Mouse (Mus musculus): ENCODE results near the gene Rnf150. TPM values are rescaled to one million over a fixed set of nuclear protein-coding genes. Genes with fewer than 3 reads are reported as not detected.

Rnf150 gene
- polyA plus RNA-seq, 1 experiment from 2014 or later = 0.07 TPM

DNA sequence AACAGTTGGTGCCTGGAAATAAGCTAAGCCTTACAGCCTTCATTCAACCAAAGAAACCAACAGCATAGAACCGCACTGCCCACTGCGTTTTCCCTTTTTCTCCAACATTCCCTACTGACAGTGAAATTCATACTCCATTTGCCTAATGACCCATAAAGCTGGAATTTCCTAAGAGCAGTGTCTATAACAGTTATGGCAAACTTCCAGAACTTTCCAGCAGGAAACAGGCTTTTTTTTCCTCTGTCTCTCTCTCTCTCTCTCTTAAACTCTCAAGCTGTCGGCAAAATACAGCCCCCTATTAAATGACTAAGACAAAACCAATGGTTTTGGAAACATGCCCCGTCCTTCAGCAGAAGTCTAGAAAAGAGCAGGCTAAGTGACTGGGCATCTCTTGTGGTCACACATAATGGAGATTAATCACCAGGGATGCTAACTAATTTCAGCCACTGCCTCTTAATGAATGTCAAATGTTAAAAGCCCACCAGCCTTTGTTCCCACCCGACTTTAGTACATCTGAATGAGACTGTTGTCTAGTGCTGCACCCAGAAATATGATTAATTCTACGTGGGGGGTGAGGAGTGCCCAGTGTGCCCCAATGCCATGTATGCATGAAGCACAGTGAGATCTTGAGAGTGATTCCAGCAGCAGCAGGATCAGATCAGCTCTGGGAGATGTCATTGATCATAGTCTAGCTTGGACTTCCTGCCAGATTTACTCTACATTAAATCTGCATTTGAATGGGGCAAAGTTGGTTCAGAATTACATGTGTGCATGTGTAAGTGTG, 80.3 kb downstream of the Rnf150 start:
- no peaks in the 10 kb centered on the region for H3K4me1 ChIP-seq (replicated peaks)
- no peaks in the 10 kb centered on the region for H3K9me3 ChIP-seq (replicated peaks)
- WGBS (ENCODE audit: insufficient replicate concordance) = 59% methylated on average over 6 of the region's 6 CpGs
- no peaks in the 10 kb centered on the region for H3K27me3 ChIP-seq
- no peaks in the 10 kb centered on the region for H3K36me3 ChIP-seq (replicated peaks)
- H3K4me3 ChIP-seq (replicated peaks) = no peak overlapping the region
- no peak overlapping the region for H3K9ac ChIP-seq
- no peak overlapping the region for H3K27ac ChIP-seq (replicated peaks)
- no peak overlapping the region for H3K4me2 ChIP-seq
- no peak for ATAC-seq (ENCODE audit: insufficient read depth)

DNA sequence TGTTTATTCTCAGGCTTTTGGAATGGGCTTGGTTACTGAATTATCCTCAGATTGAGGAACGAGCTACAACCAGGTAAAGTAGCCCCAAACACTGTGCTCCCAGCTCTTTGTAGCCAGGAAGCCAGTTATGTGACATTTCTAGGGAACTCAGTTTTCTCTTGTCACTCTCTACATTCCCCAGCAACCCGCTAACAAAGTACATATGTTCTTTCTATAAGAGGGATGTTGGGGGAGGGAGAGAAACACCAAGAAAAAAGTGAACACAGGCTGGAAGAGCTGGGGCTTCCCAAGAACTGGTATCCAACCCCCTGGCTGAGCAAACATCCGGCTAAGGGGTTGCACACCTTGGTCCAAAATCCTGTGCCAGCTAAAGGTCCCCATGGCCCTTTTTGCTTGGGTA, 82.7 kb downstream of the Rnf150 start:
- no peaks in the 10 kb centered on the region for H3K4me1 ChIP-seq (replicated peaks)
- ATAC-seq (ENCODE audit: insufficient read depth) = no peak
- no peaks in the 10 kb centered on the region for H3K36me3 ChIP-seq (replicated peaks)
- WGBS (ENCODE audit: insufficient replicate concordance) = 48% methylated on average over 3 of the region's 3 CpGs
- H3K27ac ChIP-seq (replicated peaks) = no peak overlapping the region
- no peaks in the 10 kb centered on the region for H3K27me3 ChIP-seq
- H3K9ac ChIP-seq = no peak overlapping the region
- no peaks in the 10 kb centered on the region for H3K9me3 ChIP-seq (replicated peaks)
- H3K4me3 ChIP-seq (replicated peaks) = no peak overlapping the region
- no peak overlapping the region for H3K4me2 ChIP-seq

DNA sequence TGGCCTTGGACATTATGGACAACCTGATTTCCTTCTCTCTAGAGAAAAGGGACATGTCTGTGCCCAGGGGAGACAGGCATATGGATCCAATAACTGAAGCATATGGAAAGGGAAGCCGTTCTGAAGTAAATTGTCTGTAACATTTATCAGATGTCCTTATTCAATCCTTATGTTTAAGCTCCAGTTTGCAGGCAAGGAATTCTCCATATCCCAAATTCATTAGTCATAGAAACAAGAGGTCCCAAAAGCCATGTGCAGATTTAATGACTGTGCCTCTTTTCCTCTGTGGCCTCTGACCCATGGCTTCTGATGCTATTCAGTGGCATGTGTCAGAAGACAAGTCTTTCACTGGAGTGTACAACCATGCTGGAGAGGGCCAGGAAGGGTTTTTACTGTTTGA, 83.5 kb downstream of the Rnf150 start:
- Histone ChIP-seq H3K4me2 (no peak overlapping the region), H3K9ac (no peak overlapping the region), H3K4me3 (replicated peaks) (no peak overlapping the region), H3K4me1 (replicated peaks) (no peaks in the 10 kb centered on the region), H3K9me3 (replicated peaks) (no peaks in the 10 kb centered on the region), H3K27ac (replicated peaks) (no peak overlapping the region), H3K27me3 (no peaks in the 10 kb centered on the region), H3K36me3 (replicated peaks) (no peaks in the 10 kb centered on the region)
- WGBS (ENCODE audit: insufficient replicate concordance) = 50% methylated on average over 1 of the region's 1 CpGs
- no peak for ATAC-seq (ENCODE audit: insufficient read depth)

DNA sequence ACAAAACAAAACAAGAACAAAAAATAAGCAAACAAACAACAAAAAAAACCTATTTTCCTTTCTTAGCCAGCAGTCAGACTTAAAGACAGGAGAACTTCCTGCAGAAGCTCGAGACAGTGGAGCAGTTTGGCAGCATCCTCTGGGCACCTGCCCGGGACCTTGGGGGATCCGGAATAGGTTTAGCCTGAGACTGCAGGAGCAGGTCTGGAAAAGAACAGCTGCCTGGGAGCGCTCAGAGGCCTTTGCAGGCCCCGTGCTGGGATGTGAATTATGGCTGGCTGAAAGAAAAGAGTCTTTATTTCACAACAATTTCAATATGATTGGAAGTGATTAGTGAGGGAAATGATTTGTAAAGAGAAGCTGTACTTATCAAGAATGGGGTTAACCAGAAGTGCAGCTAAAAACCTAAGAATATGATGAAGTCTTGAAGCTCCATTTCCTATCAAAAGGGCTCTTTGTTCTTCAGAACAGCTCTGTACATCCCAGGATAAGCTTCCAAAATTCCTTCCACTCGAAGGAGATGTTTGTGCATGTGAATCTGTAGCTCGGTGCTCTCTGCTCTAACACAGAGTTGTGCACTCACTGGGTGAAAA, 92.1 kb downstream of the Rnf150 start:
- WGBS (ENCODE audit: insufficient replicate concordance) = 56% methylated on average over 7 of the region's 7 CpGs
- no peaks in the 10 kb centered on the region for H3K36me3 ChIP-seq (replicated peaks)
- no peaks in the 10 kb centered on the region for H3K9me3 ChIP-seq (replicated peaks)
- no peak overlapping the region for H3K27ac ChIP-seq (replicated peaks)
- no peak for ATAC-seq (ENCODE audit: insufficient read depth)
- no peaks in the 10 kb centered on the region for H3K4me1 ChIP-seq (replicated peaks)
- no peak overlapping the region for H3K4me3 ChIP-seq (replicated peaks)
- no peak overlapping the region for H3K4me2 ChIP-seq
- H3K9ac ChIP-seq = no peak overlapping the region
- no peaks in the 10 kb centered on the region for H3K27me3 ChIP-seq

DNA sequence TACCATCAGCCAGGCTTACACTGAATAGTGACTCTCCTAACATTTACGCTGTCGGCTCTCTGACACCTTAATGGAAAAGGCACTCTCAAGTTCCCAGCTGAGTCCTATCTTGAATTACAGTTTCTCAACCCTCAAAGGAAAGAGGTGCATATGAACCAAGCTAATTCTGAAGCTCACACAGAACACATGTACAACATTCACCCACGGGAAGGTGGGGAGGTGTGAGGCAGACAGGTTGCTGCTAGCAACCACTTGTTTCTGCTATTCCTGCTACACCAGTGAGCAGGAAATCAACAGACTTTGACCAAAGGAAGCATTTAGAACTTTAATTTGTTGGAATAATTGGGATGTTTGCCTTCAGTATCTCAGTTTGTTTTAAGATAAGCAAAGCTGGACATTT, 96.3 kb downstream of the Rnf150 start:
- Histone ChIP-seq H3K27ac (replicated peaks) (no peak overlapping the region), H3K36me3 (replicated peaks) (no peaks in the 10 kb centered on the region), H3K4me2 (no peak overlapping the region), H3K4me3 (replicated peaks) (no peak overlapping the region), H3K9ac (no peak overlapping the region), H3K27me3 (no peaks in the 10 kb centered on the region), H3K9me3 (replicated peaks) (no peaks in the 10 kb centered on the region), H3K4me1 (replicated peaks) (no peaks in the 10 kb centered on the region)
- no peak for ATAC-seq (ENCODE audit: insufficient read depth)
- 71% methylated on average over 3 of the region's 3 CpGs for WGBS (ENCODE audit: insufficient replicate concordance)

DNA sequence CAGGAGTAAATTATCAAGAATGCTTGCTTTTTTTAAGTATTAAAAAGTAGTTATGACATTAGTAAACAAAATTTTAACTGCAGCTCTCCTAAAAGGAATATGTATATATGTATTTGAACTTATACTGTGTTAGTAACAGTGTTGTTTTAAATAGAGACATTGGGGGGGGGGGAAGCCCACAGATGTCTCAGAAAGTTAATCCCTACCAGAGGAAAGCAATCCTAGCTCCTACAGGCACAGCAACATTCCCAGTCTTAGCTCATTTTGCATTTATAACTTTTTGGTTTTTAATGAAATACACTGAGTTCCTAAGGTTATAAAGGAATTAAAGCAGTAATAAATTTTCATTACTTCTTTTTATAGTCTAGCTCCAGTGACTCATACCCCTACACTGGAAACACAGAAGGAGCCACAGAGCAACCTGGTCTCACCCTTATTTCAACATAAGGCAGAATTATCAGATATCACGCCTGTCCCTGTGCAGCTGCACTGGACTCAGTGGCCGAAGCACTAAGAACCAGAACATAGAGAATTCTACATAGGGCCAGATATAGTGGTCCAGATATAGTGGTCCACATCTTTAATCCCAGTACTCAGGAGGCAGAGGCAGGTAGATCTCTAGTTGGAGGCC, 96.9 kb downstream of the Rnf150 start:
- Histone ChIP-seq H3K27ac (replicated peaks) (no peak overlapping the region), H3K9ac (no peak overlapping the region), H3K27me3 (no peaks in the 10 kb centered on the region), H3K36me3 (replicated peaks) (no peaks in the 10 kb centered on the region), H3K4me2 (no peak overlapping the region), H3K4me3 (replicated peaks) (no peak overlapping the region), H3K9me3 (replicated peaks) (no peaks in the 10 kb centered on the region), H3K4me1 (replicated peaks) (no peaks in the 10 kb centered on the region)
- WGBS (ENCODE audit: insufficient replicate concordance) = 56% methylated on average over 2 of the region's 2 CpGs
- ATAC-seq (ENCODE audit: insufficient read depth) = no peak

DNA sequence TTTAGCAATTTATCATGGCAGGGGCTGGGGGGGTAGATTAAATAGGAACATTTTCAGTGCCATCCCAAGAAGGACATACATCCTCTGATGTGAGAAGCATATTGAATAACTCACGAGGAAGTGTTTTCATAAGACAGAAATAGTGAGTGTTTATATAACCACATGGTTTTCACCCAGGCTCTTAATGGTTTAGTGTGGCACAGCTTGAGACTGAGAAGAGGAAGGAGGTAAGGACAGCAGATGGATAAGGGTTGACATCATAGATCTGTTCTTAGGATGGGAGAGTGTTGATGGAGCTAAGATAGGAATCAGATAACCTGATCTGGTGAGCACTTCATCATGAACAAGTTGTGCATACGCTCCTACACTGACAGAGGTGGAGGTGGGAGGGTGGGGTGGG, 101.4 kb downstream of the Rnf150 start:
- WGBS (ENCODE audit: insufficient replicate concordance) = 44% methylated on average over 2 of the region's 2 CpGs
- no peak overlapping the region for H3K4me2 ChIP-seq
- no peak for ATAC-seq (ENCODE audit: insufficient read depth)
- H3K27ac ChIP-seq (replicated peaks) = no peak overlapping the region
- no peaks in the 10 kb centered on the region for H3K27me3 ChIP-seq
- H3K9me3 ChIP-seq (replicated peaks) = no peaks in the 10 kb centered on the region
- no peak overlapping the region for H3K9ac ChIP-seq
- no peak overlapping the region for H3K4me3 ChIP-seq (replicated peaks)
- H3K36me3 ChIP-seq (replicated peaks) = no peaks in the 10 kb centered on the region
- H3K4me1 ChIP-seq (replicated peaks) = no peaks in the 10 kb centered on the region

DNA sequence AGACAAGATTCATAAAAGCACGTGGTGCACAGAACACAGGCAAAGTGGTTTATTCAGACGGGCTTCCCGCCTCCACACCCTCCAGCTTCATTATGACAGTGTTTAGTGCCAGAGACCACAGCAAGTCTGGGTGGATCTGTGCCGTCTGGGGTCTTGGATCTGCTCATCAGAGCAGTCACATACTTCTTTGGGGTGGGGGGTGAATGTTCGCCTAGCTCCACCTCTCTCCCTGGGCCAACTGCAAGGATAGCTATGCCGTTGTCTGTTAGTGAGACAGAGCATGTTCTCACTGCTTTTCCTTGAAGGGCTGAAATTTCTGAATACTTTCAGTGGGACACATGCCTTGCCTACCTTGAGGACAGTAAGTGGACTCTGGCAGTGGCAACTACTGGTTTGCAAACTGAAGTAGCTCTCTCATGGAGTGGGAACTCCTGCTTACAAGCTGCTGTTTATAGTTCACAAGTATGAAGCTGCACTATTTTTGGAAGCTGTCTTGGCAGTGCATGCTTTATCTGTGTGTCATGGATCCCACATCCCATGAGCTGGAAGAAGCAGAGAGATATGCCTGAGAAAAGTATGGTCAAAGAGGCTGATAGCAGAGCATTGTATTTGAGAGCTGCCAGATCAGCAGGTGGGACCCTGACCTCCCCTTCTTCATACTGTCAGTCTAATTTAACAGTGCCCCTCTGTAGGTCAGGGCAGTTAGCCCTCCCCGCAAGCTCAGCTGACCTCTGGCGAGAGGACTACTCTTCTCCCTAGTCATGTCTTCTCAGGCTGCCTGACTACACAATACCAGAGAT, 104.9 kb downstream of the Rnf150 start:
- Histone ChIP-seq H3K4me2 (no peak overlapping the region), H3K27ac (replicated peaks) (no peak overlapping the region), H3K9me3 (replicated peaks) (no peaks in the 10 kb centered on the region), H3K9ac (no peak overlapping the region), H3K36me3 (replicated peaks) (no peaks in the 10 kb centered on the region), H3K4me3 (replicated peaks) (no peak overlapping the region), H3K27me3 (no peaks in the 10 kb centered on the region), H3K4me1 (replicated peaks) (no peaks in the 10 kb centered on the region)
- no peak for ATAC-seq (ENCODE audit: insufficient read depth)
- 59% methylated on average over 8 of the region's 8 CpGs for WGBS (ENCODE audit: insufficient replicate concordance)

DNA sequence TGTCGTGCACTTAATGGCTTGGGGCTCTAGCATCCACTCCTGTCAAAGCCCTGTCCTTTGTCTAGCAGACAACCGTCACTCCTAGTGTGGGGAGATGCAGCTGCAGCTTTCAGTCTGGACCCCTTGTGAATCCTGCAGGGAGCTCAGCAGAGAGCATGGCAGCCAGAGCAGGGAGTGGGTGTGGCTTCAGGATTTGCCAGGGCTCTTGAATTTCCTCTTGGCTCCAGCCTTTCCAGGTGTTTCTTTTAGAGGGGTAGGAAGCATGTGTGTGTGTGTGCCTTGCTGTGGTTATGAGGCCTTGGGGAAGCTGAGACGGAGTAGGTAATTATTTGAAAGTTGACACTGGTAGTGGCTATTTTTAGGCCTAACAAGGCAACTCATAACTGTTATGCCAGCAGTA, 106.8 kb downstream of the Rnf150 start:
- Histone ChIP-seq H3K9me3 (replicated peaks) (no peaks in the 10 kb centered on the region), H3K4me2 (no peak overlapping the region), H3K4me1 (replicated peaks) (no peaks in the 10 kb centered on the region), H3K27ac (replicated peaks) (no peak overlapping the region), H3K9ac (no peak overlapping the region), H3K36me3 (replicated peaks) (no peaks in the 10 kb centered on the region), H3K27me3 (no peaks in the 10 kb centered on the region), H3K4me3 (replicated peaks) (no peak overlapping the region)
- WGBS (ENCODE audit: insufficient replicate concordance) = 63% methylated on average over 3 of the region's 3 CpGs
- ATAC-seq (ENCODE audit: insufficient read depth) = no peak

DNA sequence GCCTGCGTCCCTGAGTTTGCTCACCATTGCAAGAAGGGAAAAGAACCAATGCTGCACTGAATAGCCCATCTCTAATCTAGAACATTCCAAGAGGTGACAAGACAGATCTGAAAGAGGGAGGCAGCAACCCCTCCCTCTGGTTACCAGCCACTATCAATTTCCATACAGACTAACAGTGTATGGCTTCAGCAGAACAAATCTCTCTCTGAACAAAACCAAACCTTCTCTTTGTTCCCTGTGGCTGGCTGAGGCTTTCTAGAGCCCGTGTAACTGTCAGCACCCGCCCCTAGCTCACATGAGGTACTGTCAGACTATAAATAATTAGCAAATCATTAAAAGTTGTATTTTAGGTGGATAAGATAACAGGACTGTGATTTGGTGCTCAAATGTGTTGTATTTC, 109.7 kb downstream of the Rnf150 start:
- 42% methylated on average over 3 of the region's 3 CpGs for WGBS (ENCODE audit: insufficient replicate concordance)
- ATAC-seq (ENCODE audit: insufficient read depth) = no peak

DNA sequence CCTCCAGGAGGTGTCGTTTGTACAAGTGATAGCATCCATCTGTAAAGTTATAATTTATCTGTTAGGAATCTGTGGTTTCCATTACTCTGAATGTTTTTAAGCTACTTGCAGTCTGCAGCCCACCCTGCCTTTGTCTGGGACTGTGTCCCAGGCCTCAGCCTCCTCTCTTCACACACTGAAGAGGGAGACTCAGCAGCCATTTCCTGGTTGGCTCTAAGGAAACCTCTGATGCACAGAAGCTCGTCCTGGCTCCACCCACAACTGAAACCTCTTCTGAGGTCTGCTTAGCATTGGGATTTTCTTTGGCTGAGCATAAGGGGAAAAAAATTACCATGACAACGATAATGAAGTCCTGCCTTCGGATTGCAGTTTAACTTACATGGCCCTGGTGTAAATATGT, 110.2 kb downstream of the Rnf150 start:
- H3K27ac ChIP-seq (replicated peaks) = no peak overlapping the region
- H3K9me3 ChIP-seq (replicated peaks) = no peaks in the 10 kb centered on the region
- H3K4me1 ChIP-seq (replicated peaks) = no peaks in the 10 kb centered on the region
- no peaks in the 10 kb centered on the region for H3K36me3 ChIP-seq (replicated peaks)
- no peak overlapping the region for H3K9ac ChIP-seq
- H3K27me3 ChIP-seq = no peaks in the 10 kb centered on the region
- WGBS (ENCODE audit: insufficient replicate concordance) = 43% methylated on average over 4 of the region's 4 CpGs
- no peak overlapping the region for H3K4me2 ChIP-seq
- no peak overlapping the region for H3K4me3 ChIP-seq (replicated peaks)
- no peak for ATAC-seq (ENCODE audit: insufficient read depth)

More for the DNA sequence above, 109.7 kb downstream of the Rnf150 start:
- Histone ChIP-seq H3K9me3 (replicated peaks) (no peaks in the 10 kb centered on the region), H3K36me3 (replicated peaks) (no peaks in the 10 kb centered on the region), H3K27ac (replicated peaks) (no peak overlapping the region), H3K4me2 (no peak overlapping the region), H3K4me1 (replicated peaks) (no peaks in the 10 kb centered on the region), H3K4me3 (replicated peaks) (no peak overlapping the region), H3K9ac (no peak overlapping the region), H3K27me3 (no peaks in the 10 kb centered on the region)
